Mouse (Mus musculus): ENCODE results near the gene Tert.

GRCm38 (mm10) chr13:73696529-73696928 lies 69.8 kb downstream of the Tert start:
- TF ChIP-seq CTCF (IDR thresholded peaks at IDR 0.05; ENCODE audit: control insufficient read depth, insufficient read depth, insufficient read length), result no peak
- no peak for TF ChIP-seq MYOD1 (IDR thresholded peaks at IDR 0.05; ENCODE audit: control insufficient read depth, insufficient read length, low read depth)
